Mouse (Mus musculus) skeletal muscle tissue, adult 2 months (tissue): ENCODE measurements at regions not wholly inside any gene's neighbourhood (a gene's known extent, or its start where the extent isn't known, plus 50 kb on each side); places are given as distances from the start of the nearest gene placed in this dataset.

Experiments used
- DNase-seq: peaks from one replicate; pipeline ENCODE4 v3.0.0-alpha.2; 2012; ENCODE audit warnings: low read depth, low spot score

- no peak for DNase-seq
These were observed 117.7 kb downstream of the Pah start for GRCm38 (mm10) chr10:87639339-87639738.

GRCm38 (mm10) chr10:87649091-87649490, 127.5 kb downstream of the Pah start:
- DNase-seq = no peak

GRCm38 (mm10) chr10:87652139-87652740, 130.6 kb downstream of the Pah start:
- DNase-seq = no peak

- DNase-seq = no peak
These were observed 132.5 kb downstream of the Pah start for GRCm38 (mm10) chr10:87654112-87654511.

- peak; percentile 63 for DNase-seq
These were observed 144.6 kb downstream of the Pah start for GRCm38 (mm10) chr10:87666020-87666718.

- peak; percentile 56 for DNase-seq
These were observed 145.3 kb downstream of the Pah start for GRCm38 (mm10) chr10:87666719-87667387.

- no peak for DNase-seq
These were observed 146.1 kb downstream of the Pah start for GRCm38 (mm10) chr10:87667651-87668140.

GRCm38 (mm10) chr10:87674740-87675420, 153.3 kb downstream of the Pah start:
- no peak for DNase-seq

- no peak for DNase-seq
These were observed 154.6 kb downstream of the Pah start for GRCm38 (mm10) chr10:87676041-87676672.

- DNase-seq = no peak
These were observed 157.4 kb downstream of the Pah start for GRCm38 (mm10) chr10:87678984-87679383.

GRCm38 (mm10) chr10:87686311-87686710, 164.7 kb downstream of the Pah start:
- DNase-seq = no peak

- DNase-seq = no peak
These were observed 165.2 kb downstream of the Pah start for GRCm38 (mm10) chr10:87686785-87687184.

- no peak for DNase-seq
These were observed 166.2 kb downstream of the Pah start for GRCm38 (mm10) chr10:87687844-87688243.

GRCm38 (mm10) chr10:87690831-87691230, 167.2 kb upstream of the Igf1 start:
- no peak for DNase-seq

- DNase-seq = no peak
These were observed 161.6 kb upstream of the Igf1 start for GRCm38 (mm10) chr10:87696485-87696884.

- DNase-seq = no peak
These were observed 146.9 kb upstream of the Igf1 start for GRCm38 (mm10) chr10:87711209-87711608.

- DNase-seq = no peak
These were observed 146.3 kb upstream of the Igf1 start for GRCm38 (mm10) chr10:87711798-87712197.

- DNase-seq = no peak
These were observed 142.0 kb upstream of the Igf1 start for GRCm38 (mm10) chr10:87715874-87716600.

- no peak for DNase-seq
These were observed 140.9 kb upstream of the Igf1 start for GRCm38 (mm10) chr10:87717156-87717555.

- DNase-seq = no peak
These were observed 139.6 kb upstream of the Igf1 start for GRCm38 (mm10) chr10:87718491-87718890.

GRCm38 (mm10) chr10:87719978-87720377, 138.1 kb upstream of the Igf1 start:
- DNase-seq = no peak
